Mouse (Mus musculus) B cell, adult 67 days (primary cell): Measurements from ENCODE around the gene 1500011B03Rik. TPM values are rescaled to one million over a fixed set of nuclear protein-coding genes. Genes with fewer than 3 reads are reported as not detected.

ENCODE experiments used
- total RNA-seq, 2 experiments: library from RNA; stranded (reverse); gene quantifications; 4 replicates each; pipeline ENCODE4 v1.2.4; 2023

The 1500011B03Rik gene
- total RNA-seq, result 10 to 100 TPM; 46.4 to 51.5 TPM

DNA sequence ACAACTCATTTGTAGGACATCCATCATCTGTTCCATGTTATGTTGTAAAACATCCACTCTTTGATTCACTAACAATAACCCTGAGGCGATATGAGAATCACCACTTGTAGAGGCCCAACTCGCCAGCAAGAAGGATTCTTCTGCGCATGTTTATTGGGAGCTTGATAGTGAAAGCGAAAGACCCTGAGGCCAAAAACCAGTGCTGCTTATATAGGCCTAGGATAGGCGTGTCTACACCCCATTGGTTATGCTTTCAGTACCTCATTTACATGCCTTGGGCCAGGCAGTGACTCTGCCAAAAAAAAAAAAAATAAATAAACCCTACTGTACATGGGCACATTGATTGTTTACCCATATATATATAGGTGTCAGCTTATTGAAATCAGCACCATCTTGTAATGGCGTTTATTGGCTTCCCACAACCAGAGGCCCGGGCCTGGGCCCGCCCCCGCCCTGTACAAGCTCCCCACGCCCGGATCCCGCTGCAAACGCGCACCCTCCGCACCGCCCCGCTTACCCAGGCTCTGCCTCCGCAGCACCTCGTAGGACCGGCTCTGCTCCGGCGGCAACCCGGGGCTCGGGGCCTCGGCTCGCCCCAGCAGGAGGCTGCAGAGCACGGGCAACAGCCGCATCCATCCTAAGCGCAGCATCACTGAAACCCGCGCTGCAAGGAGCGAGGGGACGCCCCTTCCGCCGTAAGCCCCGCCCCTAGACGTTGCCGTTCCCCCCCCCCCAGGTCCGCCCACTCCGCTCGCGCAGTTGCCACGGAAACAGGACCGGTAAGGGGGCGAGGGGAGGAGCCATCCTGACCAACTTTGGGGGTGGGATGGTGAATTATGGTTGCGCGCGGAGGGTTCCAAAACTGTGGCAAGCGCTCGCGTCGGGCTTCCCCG lies at the start of gene 1500011B03Rik:
TSS of gene 1500011B03Rik (minus strand) at position 673 of the 893 bp plus-strand sequence.

GRCm38 (mm10) chr5:114858582-114858981 lies 35.3 kb upstream of the 1500011B03Rik start, which contains the start of gene Gm9936:
TSS of gene Gm9936 (minus strand) at chr5:114858682.

GRCm38 (mm10) chr5:114853364-114853763 lies 30.1 kb upstream of the 1500011B03Rik start, which contains the start of gene 4930519G04Rik:
TSS of gene 4930519G04Rik (plus strand) at chr5:114853664.

GRCm38 (mm10) chr5:114775056-114775979 lies 48.0 kb downstream of the 1500011B03Rik start, which contains the start of gene Git2:
TSS of gene Git2 (minus strand) at chr5:114775517.

DNA sequence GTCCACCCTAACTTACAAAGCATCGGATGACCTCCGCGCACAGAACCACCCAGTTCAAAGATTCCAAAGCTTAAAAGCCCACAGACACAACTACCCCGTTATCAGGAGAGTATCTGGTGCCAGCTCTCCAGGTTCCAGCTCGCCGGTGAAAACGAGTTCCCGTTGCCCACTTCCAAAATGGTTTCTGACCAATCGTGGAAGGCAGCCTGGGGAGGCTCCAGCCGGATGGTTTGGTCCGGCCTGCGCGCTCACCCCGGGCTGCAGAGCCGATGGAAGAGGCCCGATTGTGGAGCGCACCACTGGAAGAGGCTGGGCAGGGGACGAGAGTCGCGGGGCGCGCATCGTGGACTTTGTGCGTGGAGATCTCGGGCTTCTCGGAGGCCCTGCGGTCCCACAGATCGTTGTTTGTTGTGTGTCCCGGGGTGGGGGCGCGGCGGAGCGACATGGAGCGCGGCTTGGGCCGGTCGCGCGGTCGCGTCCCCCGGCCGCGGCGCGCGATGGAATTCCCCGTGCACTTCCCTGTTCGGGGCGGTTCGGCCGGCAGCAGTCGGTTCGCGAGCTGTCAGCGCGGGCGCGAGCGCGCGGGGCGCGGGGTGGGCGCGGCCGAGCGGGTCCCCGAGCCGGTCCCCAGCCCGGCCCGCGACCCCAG lies 48.7 kb downstream of the 1500011B03Rik start, which contains the start of gene Ankrd13a:
TSS of gene Ankrd13a (plus strand) at position 275 of the 649 bp plus-strand sequence.

Other genes starting within 250 kb of the 1500011B03Rik start
- gene Trpv4, start 165.0 kb downstream of the 1500011B03Rik start, total RNA-seq, result under 1 TPM in 1 of 2 experiments, not detected in 1; 0.29 TPM
- gene Gltp, start 132.5 kb downstream of the 1500011B03Rik start, total RNA-seq, result 10 to 100 TPM; 56.9 to 58.5 TPM
- gene Tchp, start 115.7 kb downstream of the 1500011B03Rik start, total RNA-seq, result 10 to 100 TPM; 23.1 to 24.2 TPM
- gene Ankrd13a, start 48.8 kb downstream of the 1500011B03Rik start, total RNA-seq, result 100 to 1,000 TPM; 188 to 200 TPM
- gene Git2, start 48.0 kb downstream of the 1500011B03Rik start, total RNA-seq, result 100 to 1,000 TPM; 192 to 217 TPM
- gene 4930519G04Rik, start 30.2 kb upstream of the 1500011B03Rik start, total RNA-seq, result under 1 TPM in 1 of 2 experiments, not detected in 1; 0.26 TPM
- gene Gm9936, start 35.2 kb upstream of the 1500011B03Rik start, total RNA-seq, result not detected
- gene Oasl2, start 73.5 kb upstream of the 1500011B03Rik start, total RNA-seq, result 10 to 100 TPM in 1 of 2 experiments, 1 to 10 TPM in 1; 6.5 to 11.0 TPM
- 10 to 100 TPM; 17.6 to 26.5 TPM for gene Oasl1, start 99.8 kb upstream of the 1500011B03Rik start, total RNA-seq
- gene 2210016L21Rik, start 118.7 kb upstream of the 1500011B03Rik start, total RNA-seq, result 10 to 100 TPM; 36.0 to 48.3 TPM
- gene Hnf1a, start 147.6 kb upstream of the 1500011B03Rik start, total RNA-seq, result not detected
- gene Sppl3, start 187.7 kb upstream of the 1500011B03Rik start, total RNA-seq, result 10 to 100 TPM; 52.6 to 56.1 TPM